Mouse (Mus musculus): Measurements from ENCODE around the gene Grap. TPM values are rescaled to one million over a fixed set of nuclear protein-coding genes. Genes with fewer than 3 reads are reported as not detected.
"Not testable (repeated sequence)": the region's sequence is repeated elsewhere in the genome, so short reads cannot be mapped to it uniquely, and the experiment has no call there.

The Grap gene
- polyA plus RNA-seq, 1 experiment from 2014 or later: 7.7 TPM

GRCm38 (mm10) chr11:61639601-61640177 lies 13.4 kb upstream of the Grap start:
- no peak overlapping the region for H3K4me2 ChIP-seq
- H3K9ac ChIP-seq: no peak overlapping the region
- no peak for ATAC-seq (ENCODE audit: insufficient number of reproducible peaks, low FRiP score)
- 89% methylated on average over 6 of the region's 6 CpGs for WGBS
- H3K27ac ChIP-seq (ENCODE audit: poor library complexity, severe bottlenecking): no peak overlapping the region
- H3K36me3 ChIP-seq: no peaks in the 10 kb centered on the region
- no peaks in the 10 kb centered on the region for H3K9me3 ChIP-seq (replicated peaks)
- no peak overlapping the region for H3K4me3 ChIP-seq
- peaks cover 5% of the 10 kb centered on the region; the same call in 1 of the 2 replicates for H3K4me1 ChIP-seq (replicated peaks)
- 0 out of 2 replicates have a peak, but pooled peaks cover 3% of the 10 kb centered on the region for H3K27me3 ChIP-seq (replicated peaks)

GRCm38 (mm10) chr11:61640585-61640984 lies 12.5 kb upstream of the Grap start:
- H3K36me3 ChIP-seq; H3K4me1 ChIP-seq (replicated peaks); H3K27me3 ChIP-seq (replicated peaks); ATAC-seq (ENCODE audit: insufficient number of reproducible peaks, low FRiP score); H3K4me2 ChIP-seq; H3K9ac ChIP-seq; H3K9me3 ChIP-seq (replicated peaks); H3K27ac ChIP-seq (ENCODE audit: poor library complexity, severe bottlenecking); H3K4me3 ChIP-seq: not testable (repeated sequence)
- 52% methylated on average over 9 of the region's 9 CpGs for WGBS

GRCm38 (mm10) chr11:61642106-61642505 lies 11.0 kb upstream of the Grap start:
- Histone ChIP-seq H3K9me3 (replicated peaks) (no peaks in the 10 kb centered on the region), H3K9ac (no peak overlapping the region), H3K4me1 (replicated peaks) (peaks cover 6% of the 10 kb centered on the region; the same call in 1 of the 2 replicates), H3K27me3 (replicated peaks) (no peaks in the 10 kb centered on the region), H3K4me3 (no peak overlapping the region), H3K36me3 (no peaks in the 10 kb centered on the region), H3K4me2 (no peak overlapping the region), H3K27ac (ENCODE audit: poor library complexity, severe bottlenecking) (no peak overlapping the region)
- WGBS: 75% methylated on average over 7 of the region's 7 CpGs
- no peak for ATAC-seq (ENCODE audit: insufficient number of reproducible peaks, low FRiP score)

- Histone ChIP-seq H3K9me3 (replicated peaks) (no peaks in the 10 kb centered on the region), H3K36me3 (no peaks in the 10 kb centered on the region), H3K9ac (no peak overlapping the region), H3K4me2 (no peak overlapping the region), H3K4me1 (replicated peaks) (peaks cover 6% of the 10 kb centered on the region; the same call in 1 of the 2 replicates), H3K27me3 (replicated peaks) (no peaks in the 10 kb centered on the region), H3K4me3 (no peak overlapping the region), H3K27ac (ENCODE audit: poor library complexity, severe bottlenecking) (no peak overlapping the region)
- no peak for ATAC-seq (ENCODE audit: insufficient number of reproducible peaks, low FRiP score)
- WGBS: 79% methylated on average over 5 of the region's 5 CpGs
These were observed 9.7 kb upstream of the Grap start for GRCm38 (mm10) chr11:61643184-61643961.

DNA sequence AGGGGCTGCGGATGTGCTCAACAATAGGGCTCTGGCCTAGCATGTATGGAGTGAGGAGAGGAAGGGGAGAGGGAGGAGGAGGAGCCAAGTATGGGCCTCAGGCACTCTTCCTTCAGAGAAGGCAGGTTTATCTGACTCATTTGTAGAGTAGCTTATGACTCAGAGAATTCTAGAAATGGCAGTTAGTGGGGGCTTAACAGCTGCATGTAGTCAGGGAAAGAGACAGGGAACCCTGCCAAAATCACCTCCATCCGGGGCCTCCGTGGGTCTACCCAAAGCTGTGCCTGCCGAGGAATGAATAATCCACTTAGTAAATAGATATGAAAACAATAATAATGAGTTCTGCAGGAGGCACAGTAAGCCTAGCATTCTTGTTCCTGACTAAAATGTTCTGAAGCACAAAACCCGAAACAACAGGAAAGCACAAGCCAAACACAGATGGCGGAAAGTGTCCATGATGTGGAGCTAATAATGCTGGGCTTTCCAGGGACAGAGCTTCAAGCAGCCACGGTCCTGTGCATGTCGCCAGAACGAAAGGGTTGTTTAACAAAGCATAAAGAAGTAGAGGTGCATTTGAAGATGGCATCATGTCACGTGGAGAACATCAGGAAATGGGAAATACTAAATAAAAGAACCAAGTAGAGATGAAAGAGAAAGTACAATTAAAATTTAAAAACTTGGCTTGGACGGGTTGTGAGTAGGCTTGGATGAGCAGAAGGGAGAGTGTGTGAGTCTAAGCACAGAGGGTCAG lies 8.3 kb upstream of the Grap start:
- 63% methylated on average over 11 of the region's 11 CpGs for WGBS
- H3K4me3 ChIP-seq: no peak overlapping the region
- H3K4me2 ChIP-seq: no peak overlapping the region
- H3K4me1 ChIP-seq (replicated peaks): peaks cover 6% of the 10 kb centered on the region; the same call in 1 of the 2 replicates
- no peak overlapping the region for H3K9ac ChIP-seq
- H3K9me3 ChIP-seq (replicated peaks): no peaks in the 10 kb centered on the region
- no peak for ATAC-seq (ENCODE audit: insufficient number of reproducible peaks, low FRiP score)
- H3K36me3 ChIP-seq: no peaks in the 10 kb centered on the region
- no peaks in the 10 kb centered on the region for H3K27me3 ChIP-seq (replicated peaks)
- H3K27ac ChIP-seq (ENCODE audit: poor library complexity, severe bottlenecking): no peak overlapping the region

GRCm38 (mm10) chr11:61645357-61645857 lies 7.7 kb upstream of the Grap start:
- Histone ChIP-seq H3K27ac (ENCODE audit: poor library complexity, severe bottlenecking) (no peak overlapping the region), H3K9ac (no peak overlapping the region), H3K27me3 (replicated peaks) (no peaks in the 10 kb centered on the region), H3K4me1 (replicated peaks) (peaks cover 6% of the 10 kb centered on the region; the same call in 1 of the 2 replicates), H3K36me3 (no peaks in the 10 kb centered on the region), H3K4me3 (no peak overlapping the region), H3K9me3 (replicated peaks) (no peaks in the 10 kb centered on the region), H3K4me2 (no peak overlapping the region)
- no peak for ATAC-seq (ENCODE audit: insufficient number of reproducible peaks, low FRiP score)
- 77% methylated on average over 5 of the region's 5 CpGs for WGBS

DNA sequence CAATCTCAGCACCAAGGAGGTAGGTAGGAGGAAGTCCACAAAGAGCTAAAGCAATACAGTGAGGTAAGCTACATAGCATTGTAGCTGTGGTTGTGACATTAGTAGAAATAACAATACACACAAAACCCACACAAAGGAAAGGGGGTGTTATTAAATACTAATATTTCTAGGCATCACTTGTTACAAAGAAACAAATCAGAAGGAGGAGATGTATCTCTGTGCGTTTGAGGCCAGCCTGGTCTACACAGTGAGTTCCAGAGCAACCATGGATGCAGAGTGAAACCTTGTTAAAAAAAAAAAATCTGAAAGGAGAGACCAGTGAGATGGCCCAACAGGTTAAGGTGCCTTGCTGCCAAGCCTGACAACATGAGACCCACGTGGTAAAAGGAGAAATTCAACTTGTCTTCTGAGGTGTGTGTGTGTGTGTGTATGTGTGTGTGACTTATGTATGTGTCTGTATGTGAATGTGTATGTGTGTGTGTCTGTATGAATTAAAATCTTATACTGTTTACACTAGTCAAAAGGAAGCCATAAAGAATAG lies 6.5 kb upstream of the Grap start:
- no peak overlapping the region for H3K27ac ChIP-seq (ENCODE audit: poor library complexity, severe bottlenecking)
- peaks cover 6% of the 10 kb centered on the region; the same call in 1 of the 2 replicates for H3K4me1 ChIP-seq (replicated peaks)
- no peaks in the 10 kb centered on the region for H3K36me3 ChIP-seq
- no peaks in the 10 kb centered on the region for H3K9me3 ChIP-seq (replicated peaks)
- no peak overlapping the region for H3K9ac ChIP-seq
- no peaks in the 10 kb centered on the region for H3K27me3 ChIP-seq (replicated peaks)
- no peak overlapping the region for H3K4me3 ChIP-seq
- no peak overlapping the region for H3K4me2 ChIP-seq
- 59% methylated on average over 2 of the region's 2 CpGs for WGBS
- ATAC-seq (ENCODE audit: insufficient number of reproducible peaks, low FRiP score): no peak

GRCm38 (mm10) chr11:61647110-61647910 lies 5.8 kb upstream of the Grap start:
- Histone ChIP-seq H3K9ac (no peak overlapping the region), H3K4me2 (no peak overlapping the region), H3K4me3 (no peak overlapping the region), H3K4me1 (replicated peaks) (peaks cover 6% of the 10 kb centered on the region; the same call in 1 of the 2 replicates), H3K36me3 (no peaks in the 10 kb centered on the region), H3K27me3 (replicated peaks) (no peaks in the 10 kb centered on the region), H3K27ac (ENCODE audit: poor library complexity, severe bottlenecking) (no peak overlapping the region), H3K9me3 (replicated peaks) (no peaks in the 10 kb centered on the region)
- ATAC-seq (ENCODE audit: insufficient number of reproducible peaks, low FRiP score): no peak
- WGBS: 67% methylated on average over 10 of the region's 10 CpGs

- Histone ChIP-seq H3K27ac (ENCODE audit: poor library complexity, severe bottlenecking) (no peak overlapping the region), H3K4me3 (no peak overlapping the region), H3K4me1 (replicated peaks) (peaks cover 6% of the 10 kb centered on the region; the same call in 1 of the 2 replicates), H3K9me3 (replicated peaks) (no peaks in the 10 kb centered on the region), H3K27me3 (replicated peaks) (no peaks in the 10 kb centered on the region), H3K9ac (no peak overlapping the region), H3K4me2 (no peak overlapping the region), H3K36me3 (no peaks in the 10 kb centered on the region)
- WGBS: 63% methylated on average over 6 of the region's 6 CpGs
- ATAC-seq (ENCODE audit: insufficient number of reproducible peaks, low FRiP score): no peak
These were observed 4.9 kb upstream of the Grap start for GRCm38 (mm10) chr11:61647956-61648748.

GRCm38 (mm10) chr11:61648749-61649115 lies 4.3 kb upstream of the Grap start:
- no peak overlapping the region for H3K4me3 ChIP-seq
- H3K9ac ChIP-seq: no peak overlapping the region
- no peak overlapping the region for H3K4me2 ChIP-seq
- no peaks in the 10 kb centered on the region for H3K27me3 ChIP-seq (replicated peaks)
- H3K4me1 ChIP-seq (replicated peaks): peaks cover 6% of the 10 kb centered on the region; the same call in 1 of the 2 replicates
- 66% methylated on average over 7 of the region's 7 CpGs for WGBS
- no peak for ATAC-seq (ENCODE audit: insufficient number of reproducible peaks, low FRiP score)
- no peak overlapping the region for H3K27ac ChIP-seq (ENCODE audit: poor library complexity, severe bottlenecking)
- H3K36me3 ChIP-seq: no peaks in the 10 kb centered on the region
- no peaks in the 10 kb centered on the region for H3K9me3 ChIP-seq (replicated peaks)
